Mouse (Mus musculus) left cerebral cortex, adult 8-10 months (tissue): ENCODE measurements around the gene Txlna. TPM values are rescaled to one million over a fixed set of nuclear protein-coding genes. Genes with fewer than 3 reads are reported as not detected.
A peak's percentile ranks its signal among the peaks of the same experiment; 100 is the strongest.

Source experiments
- DNase-seq, 2 experiments: peaks; one replicate each; pipeline ENCODE4 v3.0.0; 2022; ENCODE audit warnings: low spot score in 2 of 2
- microRNA-seq, 2 experiments: library from miRNA; unstranded; fragments of <30 nt; microRNA quantifications; one replicate each; pipeline ENCODE4 v1.2.0; 2022
- total RNA-seq, 4 experiments: library from RNA; stranded (reverse); gene quantifications; 2 replicates each; pipeline ENCODE4 v1.2.4; 2022

Txlna gene
- total RNA-seq, 4 experiments from 2014 or later = 31.6 to 42.4 (median 37.2) TPM

DNA sequence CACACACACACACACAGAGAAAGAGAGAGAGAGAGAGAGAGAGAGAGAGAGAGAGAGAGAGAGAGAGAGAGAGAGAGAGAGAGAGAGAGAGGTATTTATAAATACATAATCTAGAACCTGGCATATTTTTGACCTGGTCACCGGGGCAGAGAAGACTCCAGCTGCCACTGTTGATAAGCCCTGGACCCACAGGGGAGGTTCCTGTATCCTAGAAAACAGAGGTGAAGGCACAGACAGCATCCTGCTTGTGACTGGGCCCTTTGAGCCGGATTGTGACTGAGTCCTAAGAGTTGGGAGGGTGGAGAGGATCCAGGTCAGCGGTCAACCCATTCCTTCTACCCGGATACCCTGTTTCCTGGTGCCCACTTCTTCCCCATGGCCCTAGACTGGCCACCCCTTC is 52.0 kb downstream of the Txlna start:
- no peak for DNase-seq

- no peak for DNase-seq
These were observed 53.9 kb downstream of the Txlna start for GRCm38 (mm10) chr4:129586943-129587342.

- no peak for DNase-seq
These were observed 55.1 kb downstream of the Txlna start for GRCm38 (mm10) chr4:129585773-129586172.

GRCm38 (mm10) chr4:129584884-129585608 is 55.8 kb downstream of the Txlna start:
- DNase-seq = peak; percentile 54 to 76

DNA sequence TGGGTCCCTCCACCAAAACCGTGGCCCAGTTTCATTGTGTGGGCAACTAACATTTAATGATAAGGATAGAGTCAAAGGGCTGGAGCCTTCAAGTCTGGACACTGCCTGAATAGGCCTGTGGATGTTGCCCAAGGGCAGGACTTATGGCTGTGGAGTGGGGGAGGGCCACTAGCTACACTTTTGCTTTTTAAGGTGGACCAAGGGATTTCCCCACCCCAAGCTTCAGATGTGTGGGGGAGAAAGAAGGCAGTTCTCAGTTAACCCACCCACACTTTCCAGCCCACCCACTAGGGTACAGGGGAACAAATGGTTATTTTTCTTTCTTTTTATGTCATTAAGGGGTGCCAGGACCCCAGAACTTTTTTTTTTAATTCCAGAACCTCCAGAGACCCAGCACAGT is 56.5 kb downstream of the Txlna start:
- DNase-seq = no peak

- DNase-seq = no peak
These were observed 58.6 kb downstream of the Txlna start for GRCm38 (mm10) chr4:129582251-129582650.

- DNase-seq = no peak
These were observed 60.5 kb downstream of the Txlna start for GRCm38 (mm10) chr4:129580347-129580746.

GRCm38 (mm10) chr4:129578466-129578865 is 62.4 kb downstream of the Txlna start, which contains the start of gene Fam167b:
Fam167b (minus strand) TSS chr4:129578549.
- DNase-seq = no peak

DNA sequence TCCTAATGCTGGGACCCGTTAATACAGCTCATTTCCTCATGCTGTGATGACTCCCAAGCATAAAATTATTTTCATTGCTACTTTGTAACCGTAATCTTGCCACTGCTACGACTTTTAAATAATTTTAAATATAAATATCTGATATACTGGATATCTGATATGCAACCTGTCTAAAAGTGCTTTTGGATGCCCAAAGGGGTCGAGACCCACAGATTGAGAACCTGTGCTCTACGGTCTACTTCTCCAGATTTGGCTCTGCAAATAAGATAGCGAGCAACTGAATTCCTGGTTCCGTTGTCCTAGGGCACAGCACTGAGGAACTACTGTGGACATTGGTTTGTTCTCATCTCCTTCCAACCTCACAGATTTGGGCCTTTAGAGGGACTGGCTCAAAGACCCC is 63.2 kb downstream of the Txlna start:
- no peak for DNase-seq

- DNase-seq = peak in 1 of 2 experiments; percentile 21
These were observed 63.9 kb downstream of the Txlna start for GRCm38 (mm10) chr4:129576863-129577491.

Small RNA genes within 50 kb of the gene (microRNA-seq; reads per million reads assigned to microRNA genes)
- 5.3 to 8.2 reads per million in 2 experiments for gene Mir7016

Other genes starting within 250 kb of the Txlna start
- gene Zbtb8b, start 200.2 kb downstream of the Txlna start, total RNA-seq = 1 to 10 TPM; 4.6 to 5.2 (median 4.8) TPM
- 10 to 100 TPM; 54.0 to 70.8 (median 55.5) TPM for gene Bsdc1, start 179.5 kb downstream of the Txlna start, total RNA-seq
- gene Tssk3, start 150.0 kb downstream of the Txlna start, total RNA-seq = under 1 TPM; 0.38 to 0.60 (median 0.46) TPM
- not detected for gene Fam229a, start 149.9 kb downstream of the Txlna start, total RNA-seq
- gene Marcksl1, start 127.5 kb downstream of the Txlna start, total RNA-seq = 10 to 100 TPM; 37.4 to 69.7 (median 61.1) TPM
- 10 to 100 TPM; 22.3 to 28.6 (median 25.9) TPM for gene Hdac1, start 98.4 kb downstream of the Txlna start, total RNA-seq
- 1 to 10 TPM; 2.3 to 4.5 (median 3.8) TPM for gene Lck, start 67.4 kb downstream of the Txlna start, total RNA-seq
- 1 to 10 TPM in 3 of 4 experiments, not detected in 1; 1.0 to 1.4 (median 1.1) TPM for gene Fam167b, start 62.5 kb downstream of the Txlna start, total RNA-seq
- gene Eif3i, start 40.4 kb downstream of the Txlna start, total RNA-seq = 100 to 1,000 TPM; 120 to 131 (median 124) TPM
- gene Tmem234, start 40.4 kb downstream of the Txlna start, total RNA-seq = 10 to 100 TPM; 86.5 to 90.9 (median 89.3) TPM
- gene Dcdc2b, start 26.8 kb downstream of the Txlna start, total RNA-seq = 1 to 10 TPM; 2.2 to 4.9 (median 3.9) TPM
- 10 to 100 TPM; 25.7 to 38.1 (median 32.2) TPM for gene Iqcc, start 22.0 kb downstream of the Txlna start, total RNA-seq
- 10 to 100 TPM; 46.9 to 51.5 (median 49.4) TPM for gene Ccdc28b, start 17.1 kb downstream of the Txlna start, total RNA-seq
- 10 to 100 TPM; 86.1 to 96.3 (median 94.1) TPM for gene Kpna6, start 31.7 kb upstream of the Txlna start, total RNA-seq
- gene Tmem39b, start 55.8 kb upstream of the Txlna start, total RNA-seq = 10 to 100 TPM; 11.5 to 13.4 (median 12.7) TPM
- 10 to 100 TPM; 89.9 to 93.5 (median 91.2) TPM for gene Khdrbs1, start 101.2 kb upstream of the Txlna start, total RNA-seq
- gene Ptp4a2, start 170.2 kb upstream of the Txlna start, total RNA-seq = 100 to 1,000 TPM; 128 to 154 (median 142) TPM